Mouse (Mus musculus): Measurements from ENCODE around the gene Wee2. TPM values are rescaled to one million over a fixed set of nuclear protein-coding genes. Genes with fewer than 3 reads are reported as not detected.

Wee2 gene
- total and polyA plus RNA-seq, 3 experiments, result not detected

- peak; percentile 72 for DNase-seq
These were observed 3.5 kb upstream of the Wee2 start for GRCm38 (mm10) chr6:40435151-40436046.

GRCm38 (mm10) chr6:40436047-40436483, 2.8 kb upstream of the Wee2 start, which contains the start of gene E330009J07Rik:
Gene E330009J07Rik, minus strand, starts transcription at chr6:40436135.
- peak; percentile 93 for DNase-seq

- DNase-seq, result no peak
These were observed 843 bp downstream of the Wee2 start for GRCm38 (mm10) chr6:40439731-40440130.

- no peak for DNase-seq
These were observed 2.4 kb downstream of the Wee2 start for GRCm38 (mm10) chr6:40441276-40441675.

GRCm38 (mm10) chr6:40441755-40442154, 2.9 kb downstream of the Wee2 start:
- no peak for DNase-seq

GRCm38 (mm10) chr6:40443281-40443928, 4.5 kb downstream of the Wee2 start:
- DNase-seq, result no peak

DNA sequence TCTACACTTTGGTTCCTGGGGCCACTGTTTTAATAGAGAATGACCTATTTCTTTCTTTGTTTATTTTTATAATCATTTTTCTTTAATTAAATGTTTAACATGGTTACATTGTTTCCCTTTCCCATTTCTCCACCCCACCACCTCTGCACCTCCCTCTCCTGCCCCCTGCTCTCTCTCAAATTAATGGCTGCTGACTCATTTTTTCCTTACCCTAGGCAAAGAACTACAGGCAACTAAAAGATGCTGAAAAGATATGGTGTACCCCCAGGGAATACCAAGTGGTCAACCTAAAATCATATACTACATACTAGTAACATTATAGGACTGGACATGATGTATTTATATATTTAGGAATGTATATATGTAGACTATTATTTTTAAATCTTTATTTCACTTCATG, 9.7 kb downstream of the Wee2 start:
- no peak for DNase-seq

GRCm38 (mm10) chr6:40454436-40455041, 15.7 kb downstream of the Wee2 start:
- no peak for DNase-seq

DNA sequence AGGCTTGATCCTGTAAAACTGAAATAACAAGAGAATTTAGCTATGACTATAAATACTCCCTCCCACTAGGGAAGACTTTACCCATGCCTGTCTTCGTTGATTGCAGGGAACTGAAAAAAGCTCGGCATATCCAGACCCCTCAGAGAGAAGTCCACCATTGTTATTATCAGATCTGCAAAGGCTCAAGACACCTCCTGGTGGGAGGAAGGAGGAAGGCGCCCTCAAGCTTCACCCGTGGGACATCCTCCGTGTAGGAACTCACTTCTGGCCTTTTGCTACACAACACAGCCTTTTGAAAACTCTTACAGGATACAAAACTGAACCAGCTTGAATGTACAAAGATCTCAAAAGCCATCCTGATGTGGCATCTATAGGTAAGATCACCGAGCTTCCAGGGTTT, 26.8 kb downstream of the Wee2 start:
- no peak for DNase-seq

GRCm38 (mm10) chr6:40470916-40471719, 32.2 kb downstream of the Wee2 start, which contains the start of gene Ssbp1:
Gene Ssbp1, plus strand, starts transcription at chr6:40471352.
- peak; percentile 93 for DNase-seq

DNA sequence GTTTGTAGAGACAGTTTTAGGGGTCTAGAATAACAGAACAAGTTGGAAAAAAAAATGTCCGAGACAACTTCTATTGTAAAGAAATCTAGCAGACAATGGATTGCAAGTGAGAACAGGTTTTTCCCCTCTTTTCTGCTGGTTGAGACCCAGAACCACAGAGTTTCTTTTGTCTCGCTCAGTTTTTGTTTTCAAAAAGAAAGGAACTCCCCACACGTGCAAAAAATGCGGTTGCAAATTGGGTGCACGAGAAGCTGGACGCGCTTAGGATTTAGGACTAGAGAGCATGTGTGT, 32.8 kb downstream of the Wee2 start:
- DNase-seq, result no peak

DNA sequence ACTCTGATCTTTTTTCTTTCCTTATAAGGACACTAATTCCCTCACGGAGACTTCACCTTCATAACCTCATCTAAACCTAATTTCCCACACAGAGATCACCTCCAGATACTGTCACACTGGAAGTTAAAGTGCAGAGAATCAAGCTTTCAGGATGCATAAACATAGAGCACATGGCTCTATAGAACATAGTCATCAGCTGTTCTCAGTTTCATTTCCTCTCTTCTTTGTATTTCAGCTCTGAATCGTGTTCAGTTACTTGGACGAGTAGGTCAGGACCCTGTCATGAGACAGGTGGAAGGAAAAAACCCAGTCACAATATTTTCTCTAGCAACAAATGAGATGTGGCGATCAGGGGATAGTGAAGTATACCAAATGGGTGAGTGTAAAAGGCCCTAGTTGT, 37.2 kb downstream of the Wee2 start:
- DNase-seq, result no peak

- no peak for DNase-seq
These were observed 40.8 kb downstream of the Wee2 start for GRCm38 (mm10) chr6:40479705-40480104.

- DNase-seq, result no peak
These were observed 43.4 kb downstream of the Wee2 start for GRCm38 (mm10) chr6:40482318-40482717.

GRCm38 (mm10) chr6:40490933-40491332, 52.0 kb downstream of the Wee2 start, which contains the start of gene Tas2r137:
Gene Tas2r137, plus strand, starts transcription at chr6:40491233.
- no peak for DNase-seq

DNA sequence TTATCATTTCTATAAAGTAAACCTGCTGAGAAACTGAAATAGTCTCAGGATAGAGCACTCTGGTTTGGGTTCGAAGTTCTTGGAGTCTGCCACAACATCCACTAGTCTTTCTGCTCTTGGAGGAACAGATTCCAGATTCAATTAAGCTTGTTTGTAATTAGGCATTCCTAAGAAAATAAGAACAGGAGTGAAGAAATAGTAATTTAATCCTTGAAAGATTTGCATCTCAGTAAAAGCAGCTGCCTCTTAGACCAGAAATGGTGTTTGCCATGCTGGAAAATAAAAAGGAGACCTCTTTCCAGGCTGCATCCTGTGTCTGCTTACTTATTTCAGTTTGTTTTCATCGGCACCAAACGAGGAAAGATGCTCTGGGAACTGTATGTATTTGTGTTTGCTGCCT, 54.3 kb downstream of the Wee2 start, which contains the start of gene Tas2r108:
Gene Tas2r108, plus strand, starts transcription at position 301 of the 400 bp plus-strand sequence.
- DNase-seq, result no peak

Other genes starting within 250 kb of the Wee2 start
- 10 to 100 TPM; 27.5 to 41.7 TPM for gene Agk, start 113.9 kb upstream of the Wee2 start, total RNA-seq (2021)
- 8.1 and 10.6 TPM in 2 replicates for gene Agk, start 113.9 kb upstream of the Wee2 start, polyA plus RNA-seq (2012; rRNA removed)
- gene E330009J07Rik, start 3.0 kb upstream of the Wee2 start, total RNA-seq (2021), result 10 to 100 TPM; 11.9 to 15.4 TPM
- 4.2 and 4.7 TPM in 2 replicates for gene E330009J07Rik, start 3.0 kb upstream of the Wee2 start, polyA plus RNA-seq (2012; rRNA removed)
- gene Ssbp1, start 32.3 kb downstream of the Wee2 start, total RNA-seq (2021), result 10 to 100 TPM; 40.4 to 53.8 TPM
- gene Ssbp1, start 32.3 kb downstream of the Wee2 start, polyA plus RNA-seq (2012; rRNA removed), result 8.2 and 11.8 TPM in 2 replicates
- under 1 TPM in 1 of 2 experiments, not detected in 1; 0.26 TPM for gene Tas2r137, start 52.1 kb downstream of the Wee2 start, total RNA-seq (2021)
- gene Tas2r137, start 52.1 kb downstream of the Wee2 start, polyA plus RNA-seq (2012; rRNA removed), result not detected in 2 replicates
- not detected for gene Tas2r108, start 54.4 kb downstream of the Wee2 start, total RNA-seq (2021)
- not detected in 2 replicates for gene Tas2r108, start 54.4 kb downstream of the Wee2 start, polyA plus RNA-seq (2012; rRNA removed)
- gene Prss37, start 80.4 kb downstream of the Wee2 start, total RNA-seq (2021), result not detected
- not detected in 2 replicates for gene Prss37, start 80.4 kb downstream of the Wee2 start, polyA plus RNA-seq (2012; rRNA removed)
- gene Olfr461, start 116.0 kb downstream of the Wee2 start, total RNA-seq (2021), result not detected
- gene Olfr461, start 116.0 kb downstream of the Wee2 start, polyA plus RNA-seq (2012; rRNA removed), result not detected in 2 replicates
- gene Olfr460, start 130.4 kb downstream of the Wee2 start, total RNA-seq (2021), result not detected
- not detected in 2 replicates for gene Olfr460, start 130.4 kb downstream of the Wee2 start, polyA plus RNA-seq (2012; rRNA removed)
- 1 to 10 TPM in 1 of 2 experiments, under 1 TPM in 1; 0.92 to 2.9 TPM for gene Clec5a, start 146.7 kb downstream of the Wee2 start, total RNA-seq (2021)
- 0.06 TPM in 1 of 2 replicates, not detected in the other for gene Clec5a, start 146.7 kb downstream of the Wee2 start, polyA plus RNA-seq (2012; rRNA removed)
- gene Tas2r138, start 174.2 kb downstream of the Wee2 start, total RNA-seq (2021), result not detected
- not detected in 2 replicates for gene Tas2r138, start 174.2 kb downstream of the Wee2 start, polyA plus RNA-seq (2012; rRNA removed)
- gene Mgam, start 189.7 kb downstream of the Wee2 start, total RNA-seq (2021), result 1 to 10 TPM in 1 of 2 experiments, under 1 TPM in 1; 0.31 to 1.9 TPM
- 0.09 and 0.38 TPM in 2 replicates for gene Mgam, start 189.7 kb downstream of the Wee2 start, polyA plus RNA-seq (2012; rRNA removed)